Mouse (Mus musculus): ENCODE results near the gene AI661453. TPM values are rescaled to one million over a fixed set of nuclear protein-coding genes. Genes with fewer than 3 reads are reported as not detected.

The AI661453 gene
- polyA plus RNA-seq, 1 experiment: 37.6 TPM

DNA sequence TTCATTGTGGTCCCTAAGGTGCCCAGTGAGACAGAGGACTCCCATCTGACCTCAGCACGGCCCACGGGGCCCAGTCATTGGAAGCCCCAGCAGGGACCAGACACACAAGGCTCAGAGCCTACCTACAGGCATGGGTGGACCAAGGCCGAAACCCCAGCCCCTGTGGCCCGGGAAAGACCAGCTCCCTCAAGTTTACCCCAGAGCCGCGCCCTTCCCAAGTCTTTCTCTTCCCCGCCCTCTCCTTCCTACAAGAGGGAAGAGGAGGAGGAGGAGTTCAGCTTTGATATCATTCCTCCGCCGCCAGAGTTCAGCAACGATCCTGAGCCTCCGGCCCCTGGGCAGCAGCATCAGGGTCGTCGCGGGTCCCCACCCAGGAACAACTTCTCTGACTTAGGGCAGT lies 31.6 kb downstream of the AI661453 start:
- Histone ChIP-seq H3K9me3 (replicated peaks; ENCODE audit: control insufficient read depth, insufficient read depth, low read length, poor library complexity, severe bottlenecking) (no peaks in the 10 kb centered on the region), H3K4me3 (ENCODE audit: low read depth, low read length) (peak overlapping the region; percentile 57), H3K27ac (ENCODE audit: insufficient read depth, low read length) (no peak overlapping the region), H3K4me1 (ENCODE audit: control insufficient read depth, insufficient read depth, low read length) (peaks cover 4% of the 10 kb centered on the region), H3K36me3 (ENCODE audit: control insufficient read depth, insufficient read depth, low read length, poor library complexity, severe bottlenecking) (no peaks in the 10 kb centered on the region), H3K27me3 (ENCODE audit: control insufficient read depth, insufficient read depth, low read length, poor library complexity, severe bottlenecking) (no peaks in the 10 kb centered on the region), H3K9ac (ENCODE audit: low read depth, poor library complexity, severe bottlenecking) (peak overlapping the region; percentile 55)
- no peak for TF ChIP-seq EP300 (IDR thresholded peaks at IDR 0.05; ENCODE audit: insufficient read depth, low read depth, low read length)
- TF ChIP-seq POLR2A (IDR thresholded peaks at IDR 0.05; ENCODE audit: insufficient read depth, low read length): no peak
- TF ChIP-seq CTCF (IDR thresholded peaks at IDR 0.05; ENCODE audit: low read depth, low read length): no peak

GRCm38 (mm10) chr17:47468466-47468865 lies 32.1 kb downstream of the AI661453 start:
- Histone ChIP-seq H3K9ac (ENCODE audit: low read depth, poor library complexity, severe bottlenecking) (peak overlapping the region; percentile 55), H3K27ac (ENCODE audit: insufficient read depth, low read length) (no peak overlapping the region), H3K9me3 (replicated peaks; ENCODE audit: control insufficient read depth, insufficient read depth, low read length, poor library complexity, severe bottlenecking) (no peaks in the 10 kb centered on the region), H3K4me1 (ENCODE audit: control insufficient read depth, insufficient read depth, low read length) (peaks cover 6% of the 10 kb centered on the region), H3K4me3 (ENCODE audit: low read depth, low read length) (peak overlapping the region; percentile 57), H3K36me3 (ENCODE audit: control insufficient read depth, insufficient read depth, low read length, poor library complexity, severe bottlenecking) (no peaks in the 10 kb centered on the region), H3K27me3 (ENCODE audit: control insufficient read depth, insufficient read depth, low read length, poor library complexity, severe bottlenecking) (no peaks in the 10 kb centered on the region)
- TF ChIP-seq POLR2A (IDR thresholded peaks at IDR 0.05; ENCODE audit: insufficient read depth, low read length) (no peak), CTCF (IDR thresholded peaks at IDR 0.05; ENCODE audit: low read depth, low read length) (peak; percentile 53)

DNA sequence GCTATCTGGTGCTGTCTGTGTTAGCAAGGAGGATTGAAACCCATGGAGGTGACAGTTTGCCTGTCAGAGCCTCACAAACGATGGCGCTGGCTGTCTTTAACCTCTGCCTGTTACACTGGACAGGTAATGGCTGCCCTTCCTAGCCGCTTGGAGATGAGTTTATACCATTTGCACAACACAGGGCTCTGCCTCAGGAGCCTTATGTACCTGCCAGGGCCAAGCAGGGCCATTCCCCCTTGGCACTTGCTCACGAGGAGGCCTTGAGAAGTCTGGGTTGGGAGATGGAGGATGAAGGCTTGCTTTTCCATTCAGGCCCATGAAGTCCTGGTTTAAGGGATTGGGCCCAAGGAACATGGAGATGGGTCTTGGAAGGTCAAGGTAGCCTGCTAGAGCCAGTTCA lies 33.2 kb downstream of the AI661453 start:
- no peaks in the 10 kb centered on the region for H3K36me3 ChIP-seq (ENCODE audit: control insufficient read depth, insufficient read depth, low read length, poor library complexity, severe bottlenecking)
- TF ChIP-seq EP300 (IDR thresholded peaks at IDR 0.05; ENCODE audit: insufficient read depth, low read depth, low read length) (no peak), CTCF (IDR thresholded peaks at IDR 0.05; ENCODE audit: low read depth, low read length) (no peak), POLR2A (IDR thresholded peaks at IDR 0.05; ENCODE audit: insufficient read depth, low read length) (no peak)
- peaks cover 9% of the 10 kb centered on the region for H3K4me1 ChIP-seq (ENCODE audit: control insufficient read depth, insufficient read depth, low read length)
- H3K9me3 ChIP-seq (replicated peaks; ENCODE audit: control insufficient read depth, insufficient read depth, low read length, poor library complexity, severe bottlenecking): no peaks in the 10 kb centered on the region
- no peak overlapping the region for H3K27ac ChIP-seq (ENCODE audit: insufficient read depth, low read length)
- no peak overlapping the region for H3K9ac ChIP-seq (ENCODE audit: low read depth, poor library complexity, severe bottlenecking)
- H3K4me3 ChIP-seq (ENCODE audit: low read depth, low read length): no peak overlapping the region
- H3K27me3 ChIP-seq (ENCODE audit: control insufficient read depth, insufficient read depth, low read length, poor library complexity, severe bottlenecking): no peaks in the 10 kb centered on the region

DNA sequence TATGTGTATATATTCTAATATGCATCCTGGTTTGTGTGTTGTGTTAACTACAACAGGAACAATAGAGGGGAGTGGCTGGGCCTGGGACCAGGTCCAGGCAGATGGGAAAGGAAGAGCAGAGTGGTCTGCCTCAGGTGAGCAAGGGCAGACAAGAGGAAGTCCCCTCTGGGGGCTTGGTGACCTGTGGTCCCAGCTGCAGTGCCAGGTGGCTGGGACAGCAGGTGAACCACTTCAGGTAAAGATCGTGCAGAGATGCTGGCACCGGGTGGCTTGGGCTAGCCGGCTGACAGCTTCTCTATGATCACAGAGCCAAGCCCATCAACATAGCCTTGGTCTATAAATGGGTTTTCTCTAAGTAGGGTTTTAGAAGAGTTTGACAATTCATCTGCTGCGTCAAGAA lies 33.7 kb downstream of the AI661453 start:
- H3K27ac ChIP-seq (ENCODE audit: insufficient read depth, low read length): no peak overlapping the region
- no peaks in the 10 kb centered on the region for H3K9me3 ChIP-seq (replicated peaks; ENCODE audit: control insufficient read depth, insufficient read depth, low read length, poor library complexity, severe bottlenecking)
- TF ChIP-seq EP300 (IDR thresholded peaks at IDR 0.05; ENCODE audit: insufficient read depth, low read depth, low read length): no peak
- no peak for TF ChIP-seq POLR2A (IDR thresholded peaks at IDR 0.05; ENCODE audit: insufficient read depth, low read length)
- no peak for TF ChIP-seq CTCF (IDR thresholded peaks at IDR 0.05; ENCODE audit: low read depth, low read length)
- H3K4me3 ChIP-seq (ENCODE audit: low read depth, low read length): no peak overlapping the region
- H3K36me3 ChIP-seq (ENCODE audit: control insufficient read depth, insufficient read depth, low read length, poor library complexity, severe bottlenecking): no peaks in the 10 kb centered on the region
- H3K27me3 ChIP-seq (ENCODE audit: control insufficient read depth, insufficient read depth, low read length, poor library complexity, severe bottlenecking): no peaks in the 10 kb centered on the region
- peaks cover 9% of the 10 kb centered on the region for H3K4me1 ChIP-seq (ENCODE audit: control insufficient read depth, insufficient read depth, low read length)
- H3K9ac ChIP-seq (ENCODE audit: low read depth, poor library complexity, severe bottlenecking): no peak overlapping the region

DNA sequence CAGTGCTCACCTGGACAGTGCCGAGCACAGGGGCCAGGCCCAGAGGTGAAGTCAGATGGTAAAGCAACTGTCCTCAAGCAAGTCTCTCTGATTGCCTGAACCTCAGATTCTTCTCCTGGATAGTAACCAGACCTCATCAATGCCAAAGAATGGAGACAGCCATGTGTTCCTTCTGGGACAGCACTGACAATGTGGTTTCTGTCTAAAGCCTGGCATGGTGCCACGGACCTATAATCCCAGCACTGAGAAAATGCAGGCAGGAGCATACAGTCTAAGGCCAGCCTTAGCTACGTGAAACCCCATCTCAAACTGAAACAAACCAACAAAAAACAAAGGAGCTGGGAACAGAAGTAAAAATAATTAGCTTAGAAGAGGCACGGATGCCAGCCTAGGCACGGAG lies 34.3 kb downstream of the AI661453 start:
- Histone ChIP-seq H3K27ac (ENCODE audit: insufficient read depth, low read length) (no peak overlapping the region), H3K27me3 (ENCODE audit: control insufficient read depth, insufficient read depth, low read length, poor library complexity, severe bottlenecking) (no peaks in the 10 kb centered on the region), H3K4me3 (ENCODE audit: low read depth, low read length) (no peak overlapping the region), H3K36me3 (ENCODE audit: control insufficient read depth, insufficient read depth, low read length, poor library complexity, severe bottlenecking) (no peaks in the 10 kb centered on the region), H3K4me1 (ENCODE audit: control insufficient read depth, insufficient read depth, low read length) (peaks cover 9% of the 10 kb centered on the region), H3K9ac (ENCODE audit: low read depth, poor library complexity, severe bottlenecking) (no peak overlapping the region), H3K9me3 (replicated peaks; ENCODE audit: control insufficient read depth, insufficient read depth, low read length, poor library complexity, severe bottlenecking) (no peaks in the 10 kb centered on the region)
- TF ChIP-seq POLR2A (IDR thresholded peaks at IDR 0.05; ENCODE audit: insufficient read depth, low read length) (no peak), EP300 (IDR thresholded peaks at IDR 0.05; ENCODE audit: insufficient read depth, low read depth, low read length) (no peak), CTCF (IDR thresholded peaks at IDR 0.05; ENCODE audit: low read depth, low read length) (no peak)

DNA sequence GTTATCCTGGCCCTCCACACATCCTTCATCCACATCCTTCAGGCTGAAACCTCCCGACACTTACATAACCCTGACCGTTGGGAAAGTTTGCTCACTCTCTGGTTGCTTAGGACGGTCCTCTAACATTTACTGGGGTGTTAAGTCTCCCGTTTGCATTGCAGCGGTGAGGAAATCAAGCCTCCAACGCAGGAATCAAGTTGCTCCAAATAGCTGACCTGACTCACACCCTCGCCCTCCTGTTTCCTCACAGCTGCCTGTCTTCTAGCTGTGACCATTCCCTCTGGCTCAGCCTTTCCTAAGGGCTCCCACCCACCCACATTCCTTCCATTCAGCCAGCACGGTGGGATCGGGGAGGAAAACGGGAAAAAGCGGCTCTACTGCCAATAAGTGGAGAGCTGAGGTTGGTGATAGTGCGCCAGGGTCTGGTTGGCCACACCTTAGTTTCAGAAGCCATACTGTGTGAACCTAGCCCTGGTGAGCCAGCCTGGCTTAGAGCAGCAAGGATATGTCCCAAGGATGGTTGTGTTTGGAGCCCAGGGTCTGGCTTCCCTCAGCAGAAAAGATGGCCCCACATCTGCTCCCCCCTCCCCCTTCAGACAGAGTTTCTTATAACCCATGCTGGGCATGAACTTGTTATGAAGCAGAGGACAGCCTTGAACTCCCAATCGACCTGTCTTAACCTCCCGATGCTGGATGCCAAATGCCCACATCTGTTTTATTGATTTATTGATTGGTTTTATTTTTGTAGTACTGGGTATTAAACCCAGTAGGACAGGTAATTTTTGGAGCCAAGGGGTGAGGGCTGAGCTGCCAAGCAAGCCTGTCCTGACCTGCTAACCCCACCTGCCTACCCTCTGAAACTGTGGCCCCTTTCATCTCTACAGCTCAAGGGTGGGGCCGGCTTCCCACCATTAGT lies 36.3 kb downstream of the AI661453 start:
- Histone ChIP-seq H3K4me1 (ENCODE audit: control insufficient read depth, insufficient read depth, low read length) (peaks cover 9% of the 10 kb centered on the region), H3K27me3 (ENCODE audit: control insufficient read depth, insufficient read depth, low read length, poor library complexity, severe bottlenecking) (no peaks in the 10 kb centered on the region), H3K9ac (ENCODE audit: low read depth, poor library complexity, severe bottlenecking) (no peak overlapping the region), H3K4me3 (ENCODE audit: low read depth, low read length) (no peak overlapping the region), H3K27ac (ENCODE audit: insufficient read depth, low read length) (peak overlapping the region; percentile 36; the same call in 1 of the 2 replicates), H3K36me3 (ENCODE audit: control insufficient read depth, insufficient read depth, low read length, poor library complexity, severe bottlenecking) (no peaks in the 10 kb centered on the region), H3K9me3 (replicated peaks; ENCODE audit: control insufficient read depth, insufficient read depth, low read length, poor library complexity, severe bottlenecking) (no peaks in the 10 kb centered on the region)
- TF ChIP-seq EP300 (IDR thresholded peaks at IDR 0.05; ENCODE audit: insufficient read depth, low read depth, low read length) (no peak), POLR2A (IDR thresholded peaks at IDR 0.05; ENCODE audit: insufficient read depth, low read length) (no peak), CTCF (IDR thresholded peaks at IDR 0.05; ENCODE audit: low read depth, low read length) (no peak)

All from ES-Bruce4 (cell line).